Mouse (Mus musculus) kidney, embryonic 16.5 days (tissue): Measurements from ENCODE around the gene Kmt5a. TPM values are rescaled to one million over a fixed set of nuclear protein-coding genes. Genes with fewer than 3 reads are reported as not detected.

Source experiments
- ATAC-seq: fragments of 200-750 bp; cut with Nextera tagmentation; 2 replicates; pipeline ENCODE4 v1.8.0; 2017; ENCODE audit warnings: moderate TSS enrichment; ENCODE audit not compliant: low FRiP score, low TSS enrichment
- H3K27ac ChIP-seq: fragments of 300-500 bp; sonication (generic); 2 replicates; pipeline ENCODE4 v1.5.1; 2014; ENCODE audit warnings: low read length
- H3K27me3 ChIP-seq: fragments of 300-500 bp; sonication (generic); 2 replicates; pipeline ENCODE4 v1.6.1; 2014; ENCODE audit warnings: low read length, control low read depth, mixed read lengths; ENCODE audit not compliant: insufficient read depth
- H3K36me3 ChIP-seq: fragments of 300-500 bp; sonication (generic); 2 replicates; pipeline ENCODE4 v1.6.1; 2014; ENCODE audit warnings: low read length, control low read depth, mixed read lengths; ENCODE audit not compliant: insufficient read depth
- H3K4me1 ChIP-seq: fragments of 300-500 bp; sonication (generic); 2 replicates; pipeline ENCODE4 v1.6.1; 2014; ENCODE audit warnings: low read length, control low read depth, mixed read lengths; ENCODE audit not compliant: insufficient read depth
- H3K4me2 ChIP-seq: fragments of 300-500 bp; sonication (generic); replicated peaks from 2 replicates; pipeline ENCODE4 v1.6.1; 2014; ENCODE audit warnings: low read depth, low read length
- H3K4me3 ChIP-seq: fragments of 300-500 bp; sonication (generic); 2 replicates; pipeline ENCODE4 v1.5.1; 2014; ENCODE audit warnings: mild to moderate bottlenecking, low read length
- H3K9ac ChIP-seq: fragments of 300-500 bp; sonication (generic); replicated peaks from 2 replicates; pipeline ENCODE4 v1.6.1; 2014; ENCODE audit warnings: low read length
- H3K9me3 ChIP-seq: fragments of 300-500 bp; sonication (generic); 2 replicates; pipeline ENCODE4 v1.6.1; 2016; ENCODE audit warnings: low read length, control low read depth
- WGBS: fragments of 180-500 bp; shearing (Covaris S2); extraction: QIAGEN DNeasy Blood & Tissue Kit; methylation state at CpG from one replicate; pipeline ENCODE4 v1.1.7; 2014; 5-methylcytosine and 5-hydroxymethylcytosine counted together
- polyA plus RNA-seq: library from polyadenylated mRNA; unstranded; fragments of >200 nt; fragmentation: Nextera tagmentation; extraction: Ambion mirVana; gene quantifications from 2 replicates; pipeline ENCODE4 v1.2.1, GENCODE M21; 2015

Gene Kmt5a
- polyA plus RNA-seq, 1 experiment from 2014 or later: 30.7 TPM

DNA sequence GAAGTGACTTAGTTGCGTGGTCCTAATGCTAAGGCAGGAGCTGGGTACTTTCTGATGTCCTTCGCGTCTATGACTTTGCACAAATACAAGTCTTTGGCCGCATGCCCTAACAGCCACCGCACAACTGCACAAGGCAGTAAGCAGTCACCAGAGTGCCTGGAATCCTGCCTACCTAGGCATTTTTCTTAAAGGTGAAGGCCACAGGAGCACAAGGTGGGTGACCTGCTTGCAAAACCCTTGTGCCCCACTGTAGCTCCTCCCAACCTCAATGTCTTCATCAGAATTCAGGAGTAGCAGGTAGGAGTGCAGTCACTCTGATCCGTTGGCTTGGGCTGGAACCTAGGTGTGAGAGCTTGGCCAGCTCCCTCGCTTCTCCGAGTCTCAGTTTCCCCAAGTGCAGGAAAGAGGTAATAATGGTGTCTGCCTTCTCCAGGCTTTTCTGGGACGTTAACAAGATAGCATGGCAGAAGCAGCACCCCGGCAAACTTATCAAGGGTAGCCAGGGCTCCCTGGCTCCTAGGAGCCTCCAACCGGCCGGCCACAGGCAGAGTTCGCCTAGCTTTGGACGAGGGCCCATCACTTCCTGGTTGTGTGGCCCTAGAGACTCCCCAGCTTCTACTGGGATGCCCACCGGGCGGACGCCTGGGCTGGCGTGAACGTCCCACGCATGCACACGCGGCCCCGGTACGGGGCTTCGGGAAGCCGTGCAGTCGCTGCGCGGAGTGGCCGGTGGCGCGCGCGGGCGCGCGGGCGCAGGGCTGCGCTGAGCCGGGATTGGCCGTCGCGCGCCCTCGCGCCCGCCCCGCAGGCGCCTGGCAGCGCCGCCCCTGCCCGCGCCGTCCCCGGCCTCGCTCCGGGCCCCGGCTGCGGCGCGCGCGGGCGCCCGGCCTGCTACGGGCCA lies 5.2 kb downstream of the Kmt5a start:
- Histone ChIP-seq H3K9ac (peak overlapping the region; percentile 92), H3K4me1 (peaks cover 24% of the 10 kb centered on the region), H3K27me3 (no peaks in the 10 kb centered on the region), H3K4me3 (peak overlapping the region; percentile 83), H3K4me2 (peak overlapping the region; percentile 86), H3K9me3 (no peaks in the 10 kb centered on the region), H3K27ac (peak overlapping the region; percentile 88), H3K36me3 (peaks cover 25% of the 10 kb centered on the region)
- 4% methylated on average over 52 of the region's 66 CpGs for WGBS
- ATAC-seq: peak; percentile 89

DNA sequence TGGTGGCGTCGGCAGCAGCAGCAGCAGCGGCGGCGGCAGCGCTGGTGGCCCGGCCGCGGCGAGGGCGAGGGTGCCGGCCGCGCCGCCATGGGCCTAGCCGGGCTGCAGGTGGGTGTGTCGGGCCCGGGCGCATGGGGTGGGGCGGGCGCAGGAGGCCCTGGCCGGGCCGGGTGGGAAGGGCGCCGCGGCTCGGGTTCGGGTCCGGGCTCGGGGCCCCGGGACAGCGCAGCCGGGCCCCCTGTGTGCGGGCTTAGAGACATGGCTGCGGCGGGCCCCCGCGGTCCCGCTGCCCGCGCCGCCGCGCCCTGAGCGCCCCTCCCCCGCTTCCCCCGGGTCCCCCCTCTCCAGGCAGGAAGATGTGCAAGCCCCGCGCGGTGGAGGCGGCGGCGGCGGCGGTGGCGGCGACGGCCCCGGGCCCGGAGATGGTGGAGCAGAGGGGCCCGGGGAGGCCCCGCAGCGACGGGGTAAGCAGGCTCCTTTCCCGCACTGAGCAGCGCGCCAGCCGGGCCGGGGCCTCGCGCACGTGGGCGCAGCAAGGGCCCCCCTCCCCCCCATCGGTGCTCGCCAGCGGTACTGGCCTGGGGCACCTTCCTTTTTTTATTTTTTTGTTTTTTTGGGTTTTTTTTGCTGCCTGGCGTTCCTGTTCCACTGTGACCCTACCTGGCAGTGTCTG lies 6.0 kb downstream of the Kmt5a start:
- peak overlapping the region; percentile 88 for H3K27ac ChIP-seq
- no peaks in the 10 kb centered on the region for H3K27me3 ChIP-seq
- H3K4me1 ChIP-seq: peaks cover 20% of the 10 kb centered on the region
- peak; percentile 68 for ATAC-seq
- peaks cover 32% of the 10 kb centered on the region for H3K36me3 ChIP-seq
- H3K9me3 ChIP-seq: no peaks in the 10 kb centered on the region
- peak overlapping the region; percentile 83 for H3K4me3 ChIP-seq
- WGBS: under 1% methylated on average over 55 of the region's 77 CpGs
- H3K4me2 ChIP-seq: peak overlapping the region; percentile 86
- H3K9ac ChIP-seq: peak overlapping the region; percentile 92

DNA sequence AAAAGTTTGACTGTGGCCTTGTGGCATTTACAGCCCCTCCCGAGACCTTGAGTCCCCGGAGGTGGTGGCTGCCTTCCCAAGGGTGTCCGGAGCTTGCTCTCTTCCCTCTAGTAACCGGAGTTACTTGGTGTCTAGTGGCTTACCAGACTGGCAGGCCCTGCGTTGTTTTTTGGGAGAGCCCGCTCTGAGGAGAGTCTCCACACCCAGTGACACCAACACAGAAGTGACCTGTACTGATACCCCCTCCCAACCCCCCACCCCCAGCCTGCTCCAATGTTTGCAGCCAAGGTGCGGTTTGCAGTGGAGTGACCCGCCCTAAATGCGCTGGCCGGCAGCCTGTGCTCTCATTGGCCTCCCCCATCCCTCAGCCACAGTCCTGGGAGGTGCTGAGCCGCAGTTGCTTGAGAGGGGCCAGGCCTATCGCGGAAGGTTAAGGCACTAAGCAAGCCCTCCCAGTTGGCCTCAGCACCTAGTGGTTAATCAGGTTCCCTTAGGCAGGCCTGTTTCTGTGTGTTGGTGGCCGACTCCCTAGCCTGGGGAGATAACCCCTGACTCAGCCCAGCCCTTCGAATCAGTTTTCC lies 6.7 kb downstream of the Kmt5a start:
- 1% methylated on average over 15 of the region's 15 CpGs for WGBS
- H3K36me3 ChIP-seq: peaks cover 38% of the 10 kb centered on the region
- H3K27me3 ChIP-seq: no peaks in the 10 kb centered on the region
- H3K9ac ChIP-seq: peak overlapping the region; percentile 92
- ATAC-seq: peak; percentile 88
- no peaks in the 10 kb centered on the region for H3K9me3 ChIP-seq
- H3K4me3 ChIP-seq: peak overlapping the region; percentile 83
- H3K4me1 ChIP-seq: peaks cover 17% of the 10 kb centered on the region
- H3K27ac ChIP-seq: peak overlapping the region; percentile 88
- H3K4me2 ChIP-seq: peak overlapping the region; percentile 86

DNA sequence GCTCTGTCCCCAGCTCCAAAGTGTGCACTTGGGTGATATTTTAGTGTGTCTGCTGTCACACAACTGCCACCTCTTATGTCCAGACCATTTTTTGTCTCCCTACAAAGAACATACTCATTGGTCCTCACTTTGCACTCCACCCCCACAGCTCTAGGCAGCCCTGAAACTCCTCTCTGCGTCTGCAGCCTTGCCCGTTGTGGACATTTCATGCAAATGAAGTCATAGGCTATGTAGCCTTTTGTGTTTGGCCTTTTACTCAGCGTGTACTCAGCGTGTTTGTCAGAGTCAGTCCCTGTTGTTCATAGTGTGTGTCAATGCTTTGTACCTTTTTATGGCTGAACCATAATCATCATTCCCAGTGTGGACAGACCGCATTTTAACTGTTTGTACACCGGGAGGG lies 9.8 kb downstream of the Kmt5a start:
- Histone ChIP-seq H3K9me3 (no peaks in the 10 kb centered on the region), H3K36me3 (peaks cover 63% of the 10 kb centered on the region), H3K27me3 (no peaks in the 10 kb centered on the region), H3K27ac (no peak overlapping the region), H3K4me3 (no peak overlapping the region), H3K4me2 (no peak overlapping the region), H3K9ac (no peak overlapping the region), H3K4me1 (peaks cover 16% of the 10 kb centered on the region)
- WGBS: 82% methylated on average over 6 of the region's 6 CpGs
- no peak for ATAC-seq

DNA sequence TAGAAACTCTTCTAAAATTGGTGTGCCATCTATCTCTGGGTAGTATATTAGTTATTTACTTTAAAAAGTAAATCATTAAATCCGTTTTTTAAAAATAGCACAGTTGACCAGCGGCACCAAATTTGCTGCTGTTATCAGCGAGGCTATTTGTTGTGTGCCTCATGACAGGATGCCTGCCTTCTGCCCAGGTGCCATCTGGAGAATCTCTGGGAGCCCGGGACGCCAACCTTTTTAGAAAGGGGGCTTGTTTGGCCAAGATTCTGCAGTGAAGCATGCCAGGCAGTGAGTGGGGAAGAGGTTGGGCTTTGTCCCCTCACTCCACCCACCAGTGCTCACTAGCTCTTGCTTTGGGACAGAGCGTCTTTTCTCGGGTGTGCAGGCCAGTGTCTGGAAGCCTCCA lies 10.3 kb downstream of the Kmt5a start:
- H3K36me3 ChIP-seq: peaks cover 65% of the 10 kb centered on the region
- peaks cover 12% of the 10 kb centered on the region for H3K4me1 ChIP-seq
- no peak overlapping the region for H3K4me2 ChIP-seq
- H3K27me3 ChIP-seq: no peaks in the 10 kb centered on the region
- no peak overlapping the region for H3K27ac ChIP-seq
- H3K9ac ChIP-seq: no peak overlapping the region
- H3K9me3 ChIP-seq: no peaks in the 10 kb centered on the region
- WGBS: 89% methylated on average over 7 of the region's 7 CpGs
- ATAC-seq: no peak
- no peak overlapping the region for H3K4me3 ChIP-seq

DNA sequence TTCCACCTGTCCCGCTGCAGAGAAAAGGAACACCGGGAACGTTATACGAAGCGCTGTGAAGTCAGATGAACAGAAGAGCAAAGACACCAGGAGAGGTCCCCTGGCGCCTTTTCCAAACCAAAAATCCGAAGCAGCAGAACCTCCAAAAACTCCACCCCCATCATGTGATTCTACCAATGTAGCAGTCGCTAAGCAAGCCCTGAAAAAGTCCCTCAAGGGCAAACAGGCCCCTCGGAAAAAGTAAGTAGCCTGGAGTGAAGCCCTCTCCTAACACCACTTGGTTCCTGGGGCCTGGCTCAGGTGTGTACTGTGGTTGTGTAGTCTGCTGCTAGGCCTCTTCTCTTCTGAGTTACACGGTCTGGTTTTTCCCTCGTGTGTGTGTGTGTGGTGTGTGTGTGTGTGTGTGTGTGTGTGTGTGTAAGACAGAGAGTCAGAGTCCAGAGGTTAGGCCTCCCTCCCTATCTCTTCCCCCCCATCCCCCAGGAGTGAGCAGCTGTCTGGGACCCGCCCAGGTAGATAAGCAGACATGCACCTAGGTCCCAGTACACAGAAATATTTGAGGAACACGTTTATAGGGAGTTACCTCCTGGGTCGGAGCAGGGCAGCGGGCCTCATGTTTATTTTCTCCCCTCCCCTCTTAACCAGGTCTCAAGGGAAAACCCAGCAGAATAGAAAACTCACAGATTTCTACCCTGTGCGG lies 11.1 kb downstream of the Kmt5a start:
- 70% methylated on average over 16 of the region's 16 CpGs for WGBS
- no peak for ATAC-seq
- peaks cover 70% of the 10 kb centered on the region for H3K36me3 ChIP-seq

DNA sequence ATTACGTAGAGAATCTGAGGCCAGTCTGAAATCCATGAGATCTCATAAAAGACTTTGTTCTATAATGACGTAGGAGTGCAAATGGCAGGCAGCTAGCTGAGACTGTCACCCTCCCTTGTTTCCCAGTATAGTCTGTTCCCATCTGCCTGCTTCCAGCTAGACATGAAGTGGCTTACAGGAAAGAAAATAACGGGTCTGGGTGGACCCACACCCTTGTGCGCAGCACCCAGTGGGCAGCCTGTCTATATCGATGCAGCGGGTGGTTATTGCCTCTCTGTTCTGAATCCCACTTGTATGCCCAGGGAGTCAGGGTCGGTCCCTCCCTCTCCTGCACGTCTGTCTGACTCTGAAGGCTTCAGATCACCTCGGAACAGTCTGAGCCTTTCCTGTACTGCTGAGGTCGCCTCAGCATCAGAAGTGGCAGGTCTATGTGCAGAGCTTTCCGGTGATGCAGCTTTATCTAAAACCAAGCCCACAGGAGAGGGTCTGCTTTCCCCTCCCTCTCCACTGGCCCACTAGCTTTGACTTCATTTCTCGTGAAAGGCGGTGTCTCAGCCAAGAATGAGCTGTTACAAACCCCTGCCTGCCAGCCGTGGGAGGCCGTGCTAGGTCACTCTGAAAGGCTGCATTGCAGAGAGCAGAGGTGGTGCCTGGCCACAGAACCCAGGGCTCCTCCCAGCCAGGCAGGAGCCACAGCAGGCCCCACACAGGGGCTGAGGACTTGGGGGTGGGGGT lies 12.9 kb downstream of the Kmt5a start:
- WGBS: 77% methylated on average over 15 of the region's 15 CpGs
- no peak overlapping the region for H3K9ac ChIP-seq
- H3K27me3 ChIP-seq: no peaks in the 10 kb centered on the region
- H3K4me1 ChIP-seq: no peaks in the 10 kb centered on the region; the same call in 1 of the 2 replicates
- no peak overlapping the region for H3K4me2 ChIP-seq
- H3K27ac ChIP-seq: no peak overlapping the region; the same call in 1 of the 2 replicates
- no peaks in the 10 kb centered on the region for H3K9me3 ChIP-seq
- no peak overlapping the region for H3K4me3 ChIP-seq
- H3K36me3 ChIP-seq: peaks cover 83% of the 10 kb centered on the region
- no peak for ATAC-seq

More for the DNA sequence above, 11.1 kb downstream of the Kmt5a start:
- Histone ChIP-seq H3K27me3 (no peaks in the 10 kb centered on the region), H3K4me2 (no peak overlapping the region), H3K27ac (no peak overlapping the region), H3K9ac (no peak overlapping the region), H3K9me3 (no peaks in the 10 kb centered on the region), H3K4me1 (peaks cover 12% of the 10 kb centered on the region), H3K4me3 (no peak overlapping the region)

DNA sequence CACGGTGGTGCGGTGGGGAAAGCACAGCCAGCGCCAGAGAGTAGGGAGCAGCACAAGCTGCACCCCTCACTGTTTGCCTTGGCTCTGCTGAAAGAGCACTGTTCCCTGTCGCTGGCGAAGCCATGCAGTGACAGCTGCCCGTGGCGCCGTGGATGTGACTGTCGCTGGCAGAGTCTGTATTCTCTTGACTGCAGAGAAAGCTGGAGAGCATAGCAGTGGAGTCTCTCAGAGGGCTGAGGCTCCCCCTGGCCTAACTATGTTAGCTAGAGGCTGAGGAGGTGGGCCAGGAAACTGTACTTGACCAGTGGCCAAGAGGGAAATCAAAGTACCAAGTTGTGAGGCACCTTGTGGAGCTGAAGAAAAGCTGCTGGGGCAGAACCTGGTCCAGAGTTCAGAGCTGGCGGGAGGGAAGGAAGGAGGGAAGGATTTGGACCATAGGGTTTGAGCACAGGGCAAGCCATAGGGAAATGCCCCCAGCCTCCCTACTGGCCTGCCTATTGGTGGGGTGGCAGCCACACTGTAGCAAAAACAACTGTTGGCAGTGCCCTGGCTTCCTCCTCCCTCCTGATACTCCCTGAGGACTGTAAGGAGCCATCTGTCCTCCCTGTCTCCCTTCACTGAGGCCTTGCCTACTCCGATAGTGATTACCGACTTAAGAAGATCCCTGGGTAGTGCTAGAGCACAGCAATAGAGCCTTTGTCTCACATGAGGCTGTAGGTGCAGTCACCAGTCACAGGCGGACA lies 13.8 kb downstream of the Kmt5a start:
- Histone ChIP-seq H3K27ac (no peak overlapping the region; the same call in 1 of the 2 replicates), H3K4me2 (no peak overlapping the region), H3K27me3 (no peaks in the 10 kb centered on the region), H3K36me3 (peaks cover 84% of the 10 kb centered on the region), H3K4me1 (no peaks in the 10 kb centered on the region), H3K9ac (no peak overlapping the region), H3K4me3 (no peak overlapping the region), H3K9me3 (no peaks in the 10 kb centered on the region)
- WGBS: 88% methylated on average over 13 of the region's 13 CpGs
- ATAC-seq: no peak
